Mouse (Mus musculus) spleen, adult 2 months (tissue): ENCODE measurements around the gene Rtkn. TPM values are rescaled to one million over a fixed set of nuclear protein-coding genes. Genes with fewer than 3 reads are reported as not detected.

Source experiments
- DNase-seq, 2 experiments: peaks; one replicate each; pipeline versions ENCODE4 v3.0.0 to v3.0.0-alpha.2; 2012 to 2021; ENCODE audit warnings: low spot score in 2 of 2, low read depth in 1 of 2
- H3K27ac ChIP-seq: fragments of 200-500 bp; 2 replicates; pipeline ENCODE4 v1.5.1; 2012; ENCODE audit warnings: low read length, inconsistent platforms; ENCODE audit not compliant: insufficient read depth
- H3K27me3 ChIP-seq: fragments of 200-500 bp; 2 replicates; pipeline ENCODE4 v1.6.1; 2012; ENCODE audit warnings: mild to moderate bottlenecking, moderate library complexity, low read length, inconsistent platforms; ENCODE audit not compliant: control insufficient read depth, insufficient read depth
- H3K36me3 ChIP-seq: fragments of 200-500 bp; 2 replicates; pipeline ENCODE4 v1.6.1; 2012; ENCODE audit warnings: mild to moderate bottlenecking, low read length, inconsistent platforms; ENCODE audit not compliant: control insufficient read depth, insufficient read depth
- H3K4me1 ChIP-seq: fragments of 200-500 bp; 2 replicates; pipeline ENCODE4 v1.6.1; 2011; ENCODE audit warnings: inconsistent platforms; ENCODE audit not compliant: control insufficient read depth, insufficient read depth, insufficient read length
- H3K4me3 ChIP-seq: fragments of 200-500 bp; 2 replicates; pipeline ENCODE4 v1.5.1; 2011; ENCODE audit warnings: mild to moderate bottlenecking, inconsistent platforms; ENCODE audit not compliant: insufficient read depth, insufficient read length; ENCODE audit errors: extremely low read depth
- CTCF ChIP-seq: fragments of 200-500 bp; IDR thresholded peaks from 2 replicates; pipeline ENCODE4 v1.5.1; 2011; ENCODE audit warnings: mild to moderate bottlenecking, inconsistent platforms; ENCODE audit not compliant: insufficient read depth, insufficient read length, insufficient replicate concordance; ENCODE audit errors: extremely low read depth
- POLR2A ChIP-seq: fragments of 200-500 bp; IDR thresholded peaks from 2 replicates; pipeline ENCODE4 v1.6.1; 2011; ENCODE audit warnings: low read depth, low read length, inconsistent platforms
- WGBS: fragments of 180-500 bp; shearing (Covaris S2); methylation state at CpG from one replicate; pipeline ENCODE4 v1.1.7; 2018; 5-methylcytosine and 5-hydroxymethylcytosine counted together
- polyA plus RNA-seq: library from polyadenylated mRNA; depleted of rRNA; stranded (reverse); fragments of >200 nt; gene quantifications from 2 replicates; pipeline ENCODE4 v1.2.3, GENCODE M21; 2012; rRNA removed

The Rtkn gene
- polyA plus RNA-seq, 1 experiment = 3.6 TPM

DNA sequence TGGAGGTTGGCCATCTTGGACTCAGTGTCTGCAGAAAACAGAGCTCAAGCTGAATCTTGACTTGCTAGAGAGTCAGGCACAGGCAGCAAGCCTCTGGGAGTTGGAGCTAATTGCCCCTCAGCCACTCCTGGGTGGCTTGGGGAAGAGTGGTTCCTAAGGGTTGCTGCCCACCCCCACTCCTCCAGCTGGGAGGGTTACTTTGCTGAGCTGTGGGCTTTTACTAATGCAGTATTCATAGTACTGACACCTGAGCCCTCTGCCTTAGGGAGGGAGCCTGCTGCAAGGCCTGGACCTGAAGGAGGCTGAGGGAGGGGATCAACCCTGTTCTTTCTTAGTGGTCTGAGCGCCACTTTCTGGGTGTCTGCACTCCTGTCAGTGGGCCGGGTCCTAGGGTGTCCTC, 51.7 kb downstream of the Rtkn start:
- no peak for DNase-seq
- no peaks in the 10 kb centered on the region for H3K4me1 ChIP-seq
- H3K27me3 ChIP-seq = no peaks in the 10 kb centered on the region
- no peak overlapping the region for H3K27ac ChIP-seq
- TF ChIP-seq CTCF = no peak
- TF ChIP-seq POLR2A = no peak
- 87% methylated on average over 2 of the region's 2 CpGs for WGBS
- H3K36me3 ChIP-seq = peaks cover 31% of the 10 kb centered on the region
- H3K4me3 ChIP-seq = no peak overlapping the region

DNA sequence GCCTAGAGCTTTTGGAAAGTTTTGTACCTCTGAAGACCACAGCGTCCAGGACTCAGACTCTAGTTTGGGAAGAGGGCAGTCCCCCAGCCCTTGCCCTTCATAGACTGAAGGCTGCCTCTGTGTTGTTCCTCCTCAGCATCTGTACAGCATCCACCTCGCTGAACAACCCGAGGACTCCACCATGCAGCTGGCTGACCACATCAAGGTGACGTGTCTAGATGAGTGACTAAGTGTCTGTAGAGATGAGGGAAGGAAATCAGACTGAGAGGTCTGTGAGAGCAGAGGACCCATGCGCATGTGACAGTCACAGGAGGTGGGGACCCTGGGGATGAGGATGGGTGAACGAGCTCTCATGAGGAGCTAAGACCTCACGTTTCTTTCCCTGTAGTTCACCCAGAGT, 58.3 kb downstream of the Rtkn start:
- H3K4me1 ChIP-seq = no peaks in the 10 kb centered on the region
- TF ChIP-seq CTCF (no peak), POLR2A (no peak)
- no peak overlapping the region for H3K4me3 ChIP-seq
- WGBS = 81% methylated on average over 7 of the region's 7 CpGs
- H3K27me3 ChIP-seq = no peaks in the 10 kb centered on the region
- DNase-seq = no peak
- peaks cover 78% of the 10 kb centered on the region for H3K36me3 ChIP-seq
- H3K27ac ChIP-seq = no peak overlapping the region

GRCm38 (mm10) chr6:83197345-83198004, 62.2 kb downstream of the Rtkn start:
- Histone ChIP-seq H3K36me3 (peaks cover 51% of the 10 kb centered on the region), H3K27ac (no peak overlapping the region), H3K4me3 (no peak overlapping the region), H3K4me1 (no peaks in the 10 kb centered on the region), H3K27me3 (no peaks in the 10 kb centered on the region)
- TF ChIP-seq CTCF = no peak
- no peak for TF ChIP-seq POLR2A
- 84% methylated on average over 15 of the region's 15 CpGs for WGBS
- no peak for DNase-seq

Other genes with a start within 250 kb of the Rtkn start
- 3.2 TPM in 2 replicates for gene Sema4f, start 195.7 kb upstream of the Rtkn start, polyA plus RNA-seq
- 2.6 and 2.8 TPM in 2 replicates for gene M1ap, start 188.6 kb upstream of the Rtkn start, polyA plus RNA-seq
- 22.6 and 23.8 TPM in 2 replicates for gene Dok1, start 102.0 kb upstream of the Rtkn start, polyA plus RNA-seq
- gene Loxl3, start 101.3 kb upstream of the Rtkn start, polyA plus RNA-seq = 3.1 and 3.5 TPM in 2 replicates
- gene Aup1, start 80.9 kb upstream of the Rtkn start, polyA plus RNA-seq = 582 and 730 TPM in 2 replicates
- gene Htra2, start 80.2 kb upstream of the Rtkn start, polyA plus RNA-seq = 59.1 and 69.0 TPM in 2 replicates
- gene Dqx1, start 77.6 kb upstream of the Rtkn start, polyA plus RNA-seq = 2.7 and 2.8 TPM in 2 replicates
- gene Tlx2, start 65.2 kb upstream of the Rtkn start, polyA plus RNA-seq = 0.11 and 0.16 TPM in 2 replicates
- gene Pcgf1, start 57.6 kb upstream of the Rtkn start, polyA plus RNA-seq = 10.0 and 10.7 TPM in 2 replicates
- gene Lbx2, start 49.1 kb upstream of the Rtkn start, polyA plus RNA-seq = 2.8 and 3.9 TPM in 2 replicates
- gene Ccdc142, start 33.9 kb upstream of the Rtkn start, polyA plus RNA-seq = 12.3 and 17.0 TPM in 2 replicates
- 6.1 and 6.5 TPM in 2 replicates for gene Gm42688, start 33.8 kb upstream of the Rtkn start, polyA plus RNA-seq
- gene Mrpl53, start 26.4 kb upstream of the Rtkn start, polyA plus RNA-seq = 35.0 and 39.7 TPM in 2 replicates
- gene Mogs, start 20.0 kb upstream of the Rtkn start, polyA plus RNA-seq = 54.5 and 67.2 TPM in 2 replicates
- 83.4 and 95.3 TPM in 2 replicates for gene Wbp1, start 13.9 kb upstream of the Rtkn start, polyA plus RNA-seq
- gene Ino80b, start 10.0 kb upstream of the Rtkn start, polyA plus RNA-seq = 27.1 and 53.4 TPM in 2 replicates
- 0.77 and 1.6 TPM in 2 replicates for gene Wdr54, start 20.9 kb downstream of the Rtkn start, polyA plus RNA-seq
- 0.04 and 0.05 TPM in 2 replicates for gene 1700003E16Rik, start 20.9 kb downstream of the Rtkn start, polyA plus RNA-seq
- gene Dctn1, start 30.5 kb downstream of the Rtkn start, polyA plus RNA-seq = 69.0 and 85.6 TPM in 2 replicates
- 0.05 and 0.26 TPM in 2 replicates for gene Slc4a5, start 84.4 kb downstream of the Rtkn start, polyA plus RNA-seq
- 7.1 and 7.7 TPM in 2 replicates for gene Mthfd2, start 190.4 kb downstream of the Rtkn start, polyA plus RNA-seq
- 28.3 and 35.1 TPM in 2 replicates for gene Mob1a, start 190.6 kb downstream of the Rtkn start, polyA plus RNA-seq
- 7.7 and 74.0 TPM in 2 replicates for gene Bola3, start 213.7 kb downstream of the Rtkn start, polyA plus RNA-seq